Mouse (Mus musculus): ENCODE measurements at regions not wholly inside any gene's neighbourhood (a gene's known extent, or its start where the extent isn't known, plus 50 kb on each side); places are given as distances from the start of the nearest gene placed in this dataset.

GRCm38 (mm10) chr2:144123395-144124034 is 90.7 kb downstream of the Banf2 start:
- no peak for ATAC-seq (ENCODE audit: poor library complexity, severe bottlenecking)

GRCm38 (mm10) chr2:144127082-144128037 is 94.5 kb downstream of the Banf2 start:
- no peak for ATAC-seq (ENCODE audit: poor library complexity, severe bottlenecking)

- no peak for ATAC-seq (ENCODE audit: poor library complexity, severe bottlenecking)
Observed at GRCm38 (mm10) chr2:144128038-144128402, 95.2 kb downstream of the Banf2 start.

- ATAC-seq (ENCODE audit: poor library complexity, severe bottlenecking): no peak
Observed at GRCm38 (mm10) chr2:144128527-144128926, 95.7 kb downstream of the Banf2 start.

GRCm38 (mm10) chr2:144133806-144134574 is 101.1 kb downstream of the Banf2 start:
- no peak for ATAC-seq (ENCODE audit: poor library complexity, severe bottlenecking)

GRCm38 (mm10) chr2:144134575-144134958 is 101.7 kb downstream of the Banf2 start:
- no peak for ATAC-seq (ENCODE audit: poor library complexity, severe bottlenecking)

- ATAC-seq (ENCODE audit: poor library complexity, severe bottlenecking): no peak
Observed at GRCm38 (mm10) chr2:144135586-144135985, 102.7 kb downstream of the Banf2 start.

GRCm38 (mm10) chr2:144143620-144144384 is 110.9 kb downstream of the Banf2 start:
- ATAC-seq (ENCODE audit: poor library complexity, severe bottlenecking): no peak

GRCm38 (mm10) chr2:144144486-144145136 is 111.8 kb downstream of the Banf2 start:
- ATAC-seq (ENCODE audit: poor library complexity, severe bottlenecking): no peak

- ATAC-seq (ENCODE audit: poor library complexity, severe bottlenecking): 0 out of 2 replicates have a peak, but pooled peaks have one; percentile 12
Observed at GRCm38 (mm10) chr2:144156456-144157211, 113.8 kb upstream of the Mgme1 start.

GRCm38 (mm10) chr2:144157343-144157742 is 113.1 kb upstream of the Mgme1 start:
- no peak for ATAC-seq (ENCODE audit: poor library complexity, severe bottlenecking)

- ATAC-seq (ENCODE audit: poor library complexity, severe bottlenecking): no peak
Observed at GRCm38 (mm10) chr2:144158256-144158655, 112.2 kb upstream of the Mgme1 start.

GRCm38 (mm10) chr2:144159854-144160331 is 110.6 kb upstream of the Mgme1 start:
- ATAC-seq (ENCODE audit: poor library complexity, severe bottlenecking): no peak

GRCm38 (mm10) chr2:144160434-144160833 is 110.0 kb upstream of the Mgme1 start:
- no peak for ATAC-seq (ENCODE audit: poor library complexity, severe bottlenecking)

GRCm38 (mm10) chr2:144161852-144162251 is 108.6 kb upstream of the Mgme1 start:
- ATAC-seq (ENCODE audit: poor library complexity, severe bottlenecking): no peak

GRCm38 (mm10) chr2:144164102-144164501 is 106.4 kb upstream of the Mgme1 start:
- no peak for ATAC-seq (ENCODE audit: poor library complexity, severe bottlenecking)

- ATAC-seq (ENCODE audit: poor library complexity, severe bottlenecking): peak; percentile 89
Observed at GRCm38 (mm10) chr2:144164986-144165821, 105.3 kb upstream of the Mgme1 start.

GRCm38 (mm10) chr2:144166102-144166750 is 104.2 kb upstream of the Mgme1 start:
- ATAC-seq (ENCODE audit: poor library complexity, severe bottlenecking): no peak
